Mouse (Mus musculus) CH12.LX (cell line): ENCODE data around the gene Kdm7a. TPM values are rescaled to one million over a fixed set of nuclear protein-coding genes. Genes with fewer than 3 reads are reported as not detected.

ENCODE experiments used
- DNase-seq: peaks from one replicate; pipeline ENCODE4 v3.0.0-alpha.2; 2013; ENCODE audit errors: extremely low read depth
- H3K27ac ChIP-seq: 2 replicates; pipeline ENCODE4 v1.5.1; 2012; ENCODE audit warnings: low read depth, mild to moderate bottlenecking, control low read depth, moderate library complexity; ENCODE audit not compliant: insufficient read depth
- H3K27me3 ChIP-seq: replicated peaks from 2 replicates; pipeline ENCODE3; 2012; ENCODE audit warnings: inconsistent platforms
- H3K36me3 ChIP-seq, 2 experiments: replicated peaks in 1 of 2; 2 replicates each; pipeline versions ENCODE3 to v1.6.1; 2012; ENCODE audit warnings: inconsistent platforms in 1 of 2, low read length in 1 of 2, mild to moderate bottlenecking in 1 of 2, mixed read lengths in 1 of 2, moderate library complexity in 1 of 2; ENCODE audit not compliant: control insufficient read depth in 1 of 2, insufficient read depth in 1 of 2
- H3K4me1 ChIP-seq, 2 experiments: 2 replicates each; pipeline ENCODE4 v1.6.1; 2012; ENCODE audit warnings: inconsistent platforms in 1 of 2, moderate library complexity in 1 of 2; ENCODE audit not compliant: insufficient read depth in 2 of 2, control insufficient read depth in 1 of 2
- H3K4me2 ChIP-seq: 2 replicates; pipeline ENCODE4 v1.6.1; 2012; ENCODE audit warnings: low read depth, mild to moderate bottlenecking, control low read depth; ENCODE audit not compliant: poor library complexity, insufficient read depth, severe bottlenecking
- H3K4me3 ChIP-seq, 3 experiments: fragments of 150-350 bp in 1 of 3; sonication (generic) in 1 of 3; replicated peaks in 1 of 3; 2 replicates each; pipeline versions ENCODE3 to v1.5.1; 2011 to 2012; ENCODE audit warnings: low read depth in 2 of 3, low read length in 2 of 3, mild to moderate bottlenecking in 2 of 3, moderate library complexity in 2 of 3, control low read depth in 1 of 3, improper control_type of control experiment in 1 of 3, inconsistent platforms in 1 of 3, mixed read lengths in 1 of 3; ENCODE audit not compliant: poor library complexity in 1 of 3
- H3K79me2 ChIP-seq: replicated peaks from 2 replicates; pipeline ENCODE4 v1.6.1; 2012; ENCODE audit warnings: mild to moderate bottlenecking, moderate library complexity; ENCODE audit not compliant: control insufficient read depth, poor library complexity, insufficient read depth, severe bottlenecking; ENCODE audit errors: extremely low read depth
- H3K9ac ChIP-seq: 2 replicates; pipeline ENCODE4 v1.6.1; 2012; ENCODE audit warnings: low read depth, mild to moderate bottlenecking, control low read depth, moderate library complexity; ENCODE audit not compliant: insufficient read depth
- H3K9me3 ChIP-seq: replicated peaks from 2 replicates; pipeline ENCODE3; 2012; ENCODE audit warnings: low read length, inconsistent platforms, mixed read lengths
- BHLHE40 ChIP-seq: IDR thresholded peaks from 2 replicates; pipeline ENCODE4 v1.6.1; 2011; ENCODE audit warnings: mild to moderate bottlenecking, low read depth, low read length, improper control_type of control experiment
- CHD1 ChIP-seq: IDR thresholded peaks from 2 replicates; pipeline ENCODE4 v1.6.1; 2012; ENCODE audit warnings: low read depth, low read length, improper control_type of control experiment, inconsistent platforms
- CTCF ChIP-seq, 2 experiments: IDR thresholded peaks in 1 of 2; conservative IDR thresholded peaks in 1 of 2; 2 replicates each; pipeline ENCODE4 v1.5.1; 2011 to 2012; ENCODE audit warnings: low read depth in 2 of 2, low read length in 2 of 2, improper control_type of control experiment in 1 of 2, inconsistent platforms in 1 of 2, mild to moderate bottlenecking in 1 of 2, moderate library complexity in 1 of 2
- ELF1 ChIP-seq: IDR thresholded peaks from 2 replicates; pipeline ENCODE4 v1.6.1; 2014; ENCODE audit warnings: low read depth, mild to moderate bottlenecking, inconsistent platforms, low read length, improper control_type of control experiment
- ETS1 ChIP-seq: conservative IDR thresholded peaks from 2 replicates; pipeline ENCODE4 v1.6.1; 2012; ENCODE audit warnings: low read depth, mild to moderate bottlenecking, inconsistent platforms, low read length, improper control_type of control experiment, moderate library complexity
- GABPA ChIP-seq: IDR thresholded peaks from 2 replicates; pipeline ENCODE4 v1.6.1; 2012; ENCODE audit warnings: low read depth, low read length, improper control_type of control experiment, inconsistent platforms; ENCODE audit not compliant: insufficient replicate concordance
- IRF4 ChIP-seq: IDR thresholded peaks from 2 replicates; pipeline ENCODE4 v1.6.1; 2014; ENCODE audit warnings: low read depth, mild to moderate bottlenecking, inconsistent platforms, low read length, improper control_type of control experiment
- JUN ChIP-seq: IDR thresholded peaks from 2 replicates; pipeline ENCODE4 v1.6.1; 2011; ENCODE audit warnings: low read depth, mild to moderate bottlenecking, low read length, improper control_type of control experiment, moderate library complexity; ENCODE audit not compliant: insufficient read depth
- JUND ChIP-seq: conservative IDR thresholded peaks from 2 replicates; pipeline ENCODE4 v1.6.1; 2011; ENCODE audit warnings: low read depth, low read length, improper control_type of control experiment
- MAFK ChIP-seq: IDR thresholded peaks from 2 replicates; pipeline ENCODE4 v1.6.1; 2011; ENCODE audit warnings: low read length, improper control_type of control experiment; ENCODE audit not compliant: insufficient replicate concordance
- MAX ChIP-seq: IDR thresholded peaks from 2 replicates; pipeline ENCODE4 v1.6.1; 2011; ENCODE audit warnings: low read length, improper control_type of control experiment
- PAX5 ChIP-seq: IDR thresholded peaks from 2 replicates; pipeline ENCODE4 v1.6.1; 2012; ENCODE audit warnings: low read length, inconsistent platforms, mixed read lengths
- RAD21 ChIP-seq: IDR thresholded peaks from 2 replicates; pipeline ENCODE4 v1.6.1; 2011; ENCODE audit warnings: low read depth, mild to moderate bottlenecking, low read length, improper control_type of control experiment, moderate library complexity
- RCOR1 ChIP-seq: conservative IDR thresholded peaks from 2 replicates; pipeline ENCODE4 v1.6.1; 2012; ENCODE audit warnings: low read depth, mild to moderate bottlenecking, inconsistent platforms, low read length, improper control_type of control experiment
- SMC3 ChIP-seq: IDR thresholded peaks from 2 replicates; pipeline ENCODE4 v1.6.1; 2011; ENCODE audit warnings: low read depth, low read length, improper control_type of control experiment
- UBTF ChIP-seq: IDR thresholded peaks from 2 replicates; pipeline ENCODE4 v1.6.1; 2012; ENCODE audit warnings: low read depth, mild to moderate bottlenecking, inconsistent platforms, low read length, improper control_type of control experiment, moderate library complexity
- USF2 ChIP-seq: conservative IDR thresholded peaks from 2 replicates; pipeline ENCODE4 v1.6.1; 2011; ENCODE audit warnings: low read depth, low read length, improper control_type of control experiment
- ZC3H11A ChIP-seq: IDR thresholded peaks from 2 replicates; pipeline ENCODE4 v1.6.1; 2012; ENCODE audit warnings: low read depth, mild to moderate bottlenecking, inconsistent platforms, low read length, improper control_type of control experiment
- ZMIZ1 ChIP-seq: IDR thresholded peaks from 2 replicates; pipeline ENCODE4 v1.6.1; 2012; ENCODE audit warnings: low read depth, mild to moderate bottlenecking, inconsistent platforms, low read length, improper control_type of control experiment
- ZNF384 ChIP-seq: IDR thresholded peaks from 2 replicates; pipeline ENCODE4 v1.6.1; 2012; ENCODE audit warnings: low read depth, low read length, improper control_type of control experiment, inconsistent platforms
- dilution Hi-C: fragments of 300-500 bp; cut with MboI; formaldehyde crosslinking; loops from 2 replicates; pipeline ENCODE4 v1.14.3; 2020; ENCODE audit warnings: low sequenced_read_pairs; ENCODE audit not compliant: extremely low pct_unique_long_range_greater_than_20kb, extremely low pct_ligation_motif_present
- in situ Hi-C: fragments of 300-500 bp; cut with MboI; formaldehyde crosslinking; loops from 3 replicates; pipeline ENCODE4 v1.14.3; 2019; ENCODE audit warnings: low sequenced_read_pairs, low pct_ligation_motif_present, low pct_unique_long_range_greater_than_20kb, mixed read lengths
- polyA plus RNA-seq: library from polyadenylated mRNA; unstranded; fragments of >175 nt; gene quantifications from 2 replicates; pipeline ENCODE4 v1.2.1, GENCODE M21; 2012; ENCODE audit warnings: low read depth; ENCODE audit not compliant: insufficient read length
- total RNA-seq, 2 experiments: library from RNA; depleted of rRNA; stranded (reverse); fragments of 300-350 nt in 1 of 2; fragments of >200 nt in 1 of 2; gene quantifications; 2 replicates each; pipeline ENCODE4 v1.2.3; 2012 to 2014

Gene Kdm7a
- total and polyA plus RNA-seq, 3 experiments: 1.6 to 2.1 (median 1.7) TPM

GRCm38 (mm10) chr6:39112701-39113100 lies 93.9 kb downstream of the Kdm7a start:
- dilution Hi-C loops: no loop called here
- in situ Hi-C loops: no loop called here
- Histone ChIP-seq H3K4me1 (no peaks in the 10 kb centered on the region), H3K4me2 (no peak overlapping the region), H3K27ac (no peak overlapping the region), H3K79me2 (no peaks in the 10 kb centered on the region), H3K9ac (no peak overlapping the region), H3K27me3 (no peaks in the 10 kb centered on the region), H3K9me3 (peaks cover 4% of the 10 kb centered on the region), H3K36me3 (no peaks in the 10 kb centered on the region), H3K4me3 (no peak overlapping the region)
- TF ChIP-seq ZC3H11A: no peak
- no peak for TF ChIP-seq JUN
- TF ChIP-seq PAX5: no peak
- TF ChIP-seq JUND: no peak
- TF ChIP-seq GABPA: no peak
- no peak for TF ChIP-seq IRF4
- DNase-seq: no peak

- Histone ChIP-seq H3K4me2 (no peak overlapping the region), H3K36me3 (no peaks in the 10 kb centered on the region), H3K4me3 (no peak overlapping the region), H3K4me1 (no peaks in the 10 kb centered on the region), H3K9ac (no peak overlapping the region), H3K9me3 (no peaks in the 10 kb centered on the region), H3K27me3 (no peaks in the 10 kb centered on the region), H3K27ac (no peak overlapping the region), H3K79me2 (no peaks in the 10 kb centered on the region)
- dilution Hi-C loops (no loop called here), in situ Hi-C loops (no loop called here)
- TF ChIP-seq ETS1 (no peak), PAX5 (no peak), UBTF (no peak), USF2 (no peak), CTCF (conservative IDR thresholded peaks at IDR 0.05 in 1 of 2, IDR thresholded peaks at IDR 0.05 in 1 of 2; ENCODE audit: low read depth in 2 of 2, low read length in 2 of 2) (peak in 1 of 2 experiments; percentile 51; a peak in 2 of 4 replicates), ZMIZ1 (no peak), ZNF384 (no peak), CHD1 (no peak), ELF1 (no peak), RAD21 (peak; percentile 52), RCOR1 (no peak), MAX (no peak), IRF4 (no peak), BHLHE40 (no peak), SMC3 (0 out of 2 replicates have a peak, but pooled peaks have one; percentile 9), GABPA (no peak), MAFK (no peak)
- peak; percentile 29 for DNase-seq
These were observed 99.8 kb downstream of the Kdm7a start for GRCm38 (mm10) chr6:39106812-39107211.
